Mouse (Mus musculus) left cerebral cortex, adult 9 months (tissue): ENCODE measurements at regions not wholly inside any gene's neighbourhood (a gene's known extent, or its start where the extent isn't known, plus 50 kb on each side); places are given as distances from the start of the nearest gene placed in this dataset.
"Not testable (repeated sequence)": the region's sequence is repeated elsewhere in the genome, so short reads cannot be mapped to it uniquely, and the experiment has no call there.

ENCODE experiments used
- DNase-seq, 2 experiments: peaks; one replicate each; pipeline ENCODE4 v3.0.0; 2022; ENCODE audit warnings: low spot score in 2 of 2

DNA sequence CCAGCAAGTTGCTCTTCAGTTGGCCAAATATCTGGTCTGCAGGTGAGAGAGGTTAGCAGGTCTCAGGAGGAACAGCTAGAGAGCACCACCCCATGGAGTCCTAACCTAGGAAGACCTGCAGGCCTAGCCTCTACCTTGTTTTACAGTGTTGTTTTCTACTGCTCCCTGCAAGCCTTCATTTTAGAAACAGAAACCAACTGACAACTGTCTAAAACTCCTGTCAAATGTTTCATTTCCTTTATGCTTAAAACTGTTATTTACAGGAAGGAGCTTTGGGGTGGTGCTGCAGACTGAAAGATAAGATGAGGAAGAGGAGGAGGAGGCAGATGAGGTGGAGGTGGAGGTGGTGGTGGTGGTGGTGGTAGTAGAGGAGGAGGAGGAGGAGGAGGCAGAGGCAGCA, 96.6 kb upstream of the Selenop start:
- DNase-seq: no peak

DNA sequence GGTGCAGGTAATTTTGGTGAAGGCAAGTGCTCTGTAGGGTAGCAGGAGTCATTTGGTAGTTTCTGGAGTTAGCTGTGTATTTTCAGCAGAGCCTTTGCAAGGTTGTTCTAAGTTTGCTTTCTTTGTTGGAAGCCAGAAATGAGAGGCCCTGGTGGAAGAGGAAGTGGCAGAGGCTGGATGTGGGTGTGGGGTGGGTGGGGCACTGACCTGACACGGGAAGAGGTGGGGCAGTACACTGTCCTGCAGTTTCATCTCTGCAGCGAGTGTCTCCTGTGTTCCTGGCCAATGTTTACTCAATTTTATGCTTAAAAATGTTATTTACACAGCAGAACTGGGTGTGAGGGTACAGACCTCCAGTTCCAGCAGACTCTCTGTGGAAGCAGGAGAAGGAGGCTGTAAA, 94.3 kb upstream of the Selenop start:
- no peak for DNase-seq

DNA sequence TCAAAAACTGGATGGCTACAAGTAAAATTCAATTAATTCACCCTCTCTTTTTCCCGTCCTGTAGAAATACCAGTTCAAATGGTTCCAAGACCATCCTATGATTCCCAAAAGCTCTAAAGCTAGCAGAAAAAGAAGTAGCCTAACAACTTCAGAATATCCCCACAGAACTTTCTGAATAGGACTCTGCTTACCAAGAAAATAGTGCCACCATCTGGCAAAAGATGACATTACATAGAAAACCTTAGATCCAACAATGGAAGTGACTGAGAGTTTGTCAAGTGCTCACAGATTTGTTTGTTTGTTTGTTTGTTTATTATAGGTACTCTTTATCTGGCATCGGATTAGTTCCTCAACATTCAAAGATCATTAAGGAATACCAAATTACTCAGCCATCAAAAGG, 93.5 kb upstream of the Selenop start:
- no peak for DNase-seq

DNA sequence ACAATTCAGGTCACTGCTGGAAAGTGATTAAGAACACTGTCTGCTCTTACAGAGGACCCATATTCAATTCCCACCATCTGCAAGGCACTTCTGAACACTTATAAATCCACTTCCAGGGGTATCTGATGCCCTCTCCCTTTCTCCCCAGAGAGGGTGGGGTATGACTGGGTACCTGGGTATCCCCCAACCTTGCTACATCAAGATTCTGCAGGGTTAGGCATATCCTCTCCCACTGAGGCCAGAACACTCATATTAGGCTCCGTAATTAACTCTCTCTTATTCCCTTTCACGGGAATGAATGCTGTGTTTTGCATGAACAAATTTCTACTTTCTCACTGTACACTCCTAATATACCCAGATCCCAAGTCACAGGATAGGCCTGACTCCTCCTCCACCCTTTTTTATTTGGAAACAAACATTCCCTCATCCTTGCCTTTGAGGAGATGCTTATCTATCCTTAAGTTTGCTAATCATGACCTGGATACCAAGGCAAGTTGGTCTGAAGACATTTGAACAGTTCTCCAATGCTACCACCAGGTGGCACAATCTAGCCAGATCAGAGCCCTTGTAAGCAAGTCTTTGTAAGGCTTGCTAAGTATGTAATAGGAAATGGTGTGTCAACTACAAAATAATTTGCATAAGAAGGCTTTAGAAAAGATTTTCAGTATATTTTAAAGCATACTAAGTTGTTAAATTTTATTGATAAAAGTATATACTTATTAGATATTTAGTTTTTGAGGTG, 66.3 kb upstream of the Selenop start:
- peak in 1 of 2 experiments; percentile 52 for DNase-seq

DNA sequence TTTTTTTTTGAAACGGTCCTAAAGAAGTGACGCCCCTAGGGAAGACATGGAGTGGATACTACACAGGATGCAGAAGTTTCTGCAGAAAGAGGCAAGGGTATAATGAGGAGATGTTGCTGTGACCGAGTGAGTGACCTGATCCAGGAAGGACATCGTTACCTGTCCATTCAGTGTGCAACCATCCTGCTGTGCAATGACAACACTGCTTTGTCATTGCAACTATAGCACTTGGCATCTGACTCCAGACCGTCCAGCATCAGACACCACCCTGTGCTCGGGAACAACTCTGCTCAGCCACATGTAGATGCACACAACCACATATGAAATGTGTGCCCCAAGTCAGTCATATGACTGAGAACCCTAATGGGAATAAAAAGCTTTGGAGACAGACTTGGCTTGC, 62.8 kb upstream of the Selenop start:
- DNase-seq: no peak

DNA sequence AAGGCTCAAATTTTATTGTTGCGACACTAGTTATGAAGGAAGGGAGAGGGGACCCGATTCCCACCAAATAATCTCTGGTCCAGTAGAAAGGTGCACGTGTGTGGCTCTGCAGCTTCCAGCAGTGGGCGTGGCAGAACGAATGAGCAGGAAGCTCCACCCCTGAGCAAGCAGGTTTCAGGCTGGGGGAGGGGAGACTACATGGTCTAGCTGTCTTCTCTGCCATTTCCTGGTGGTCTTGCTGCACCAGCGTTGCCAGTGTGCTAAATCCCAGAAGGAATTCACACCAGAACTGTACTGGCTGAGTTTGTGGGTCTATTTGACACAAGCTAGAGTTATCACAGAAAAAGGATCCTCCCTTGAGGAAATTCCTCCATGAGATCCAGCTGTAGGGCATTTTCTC, 62.3 kb upstream of the Selenop start:
- not testable (repeated sequence) for DNase-seq

DNA sequence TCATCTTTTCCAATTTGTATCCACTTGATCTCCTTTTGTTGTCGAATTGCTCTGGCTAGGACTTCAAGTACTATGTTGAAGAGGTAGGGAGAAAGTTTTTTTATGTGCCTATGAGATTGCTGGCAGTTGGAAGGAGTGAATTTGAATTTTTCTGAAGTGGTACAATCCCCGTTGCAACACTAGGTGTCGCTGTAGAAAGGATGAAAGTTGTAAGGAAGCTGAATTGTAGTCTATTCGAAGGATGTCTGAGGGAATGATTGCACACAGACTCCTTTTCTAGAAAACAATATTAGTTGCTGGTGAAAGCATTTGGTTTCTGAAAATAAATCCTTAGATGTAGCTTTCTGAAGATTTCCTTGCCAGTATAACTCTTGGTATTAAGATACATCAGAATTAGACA, 54.6 kb upstream of the Selenop start:
- DNase-seq: peak in 1 of 2 experiments; percentile 69

DNA sequence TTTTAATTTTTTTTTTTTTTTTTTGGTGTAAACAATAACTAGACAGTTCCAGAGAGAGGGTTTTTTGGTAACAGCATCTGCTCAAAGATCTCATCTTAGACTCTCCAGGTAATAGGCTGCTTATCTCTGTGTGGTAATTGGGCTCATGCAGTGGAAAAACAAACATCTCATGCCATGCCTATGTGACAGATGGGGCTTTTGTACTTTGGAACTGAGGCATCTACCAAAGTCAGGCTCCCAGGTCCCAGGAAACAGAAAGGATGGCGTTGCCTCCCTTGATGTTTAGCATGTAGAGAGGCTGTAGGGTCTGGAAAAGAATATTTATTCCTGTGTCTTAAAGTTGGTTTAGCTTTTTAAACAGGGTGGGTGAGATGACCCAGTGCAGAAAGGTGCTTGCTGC, 53.1 kb upstream of the Selenop start:
- no peak for DNase-seq
